In genomic region chr15:74157320-74157719, GRCm38 (mm10) we compare ENCODE assay signal across 14 mouse cellular contexts.
DNase-seq lines count a peak whose midpoint lies in the region; ATAC-seq lines count a peak whose summit lies in the region.
"Had no signal": no experiment of that assay in that cellular context is flagged by ENCODE, and none has a peak within 500 bp of the region (broad histone marks: within the 10 kb centered on the region; RNA-seq: fewer than 3 reads in every experiment).

No protein-coding gene starts in this region.

- DNase-seq in right cerebral cortex, postnatal 10 days (ENCODE audit: low spot score in 2 of 2), result peak; percentile 56 to 61
- no peak for DNase-seq in right cerebral cortex, postnatal 4 days
- DNase-seq in adrenal gland, postnatal 25 days, result no peak
- no peak for DNase-seq in heart, postnatal 36 days
- DNase-seq: cerebellum, adult 11 months; gastrocnemius, postnatal 36 days; heart, postnatal 10 days; kidney, adult 2 months; lung, adult 18-20 months; thymus, postnatal 36 days had no signal

- 0 out of 2 replicates have a peak, but pooled peaks cover 3% of the 10 kb centered on the region for H3K9me3 ChIP-seq in hindbrain, embryonic 12.5 days (replicated peaks)
- H3K9me3 ChIP-seq in midbrain, embryonic 12.5 days, result no peaks in the 10 kb centered on the region
- H3K9me3 ChIP-seq in heart, embryonic 11.5 days (replicated peaks; ENCODE audit: control insufficient read depth, low read length), result no peaks in the 10 kb centered on the region
- H3K9me3 ChIP-seq: embryonic facial prominence, embryonic 10.5 days had no signal

- WGBS in hindbrain, embryonic 12.5 days, result 33% methylated on average over 8 of the region's 8 CpGs
- 48% methylated on average over 8 of the region's 8 CpGs for WGBS in midbrain, embryonic 12.5 days
- WGBS in heart, embryonic 11.5 days (ENCODE audit: insufficient replicate concordance), result 69% methylated on average over 8 of the region's 8 CpGs

- intact Hi-C loops in heart, postnatal 36 days (cut with DNase I), result no loop called here

- no peaks in the 10 kb centered on the region for H3K27me3 ChIP-seq in hindbrain, embryonic 12.5 days
- no peaks in the 10 kb centered on the region; the same call in 1 of the 2 replicates for H3K27me3 ChIP-seq in midbrain, embryonic 12.5 days
- no peaks in the 10 kb centered on the region for H3K27me3 ChIP-seq in heart, embryonic 11.5 days (ENCODE audit: control insufficient read depth, insufficient read depth, low read length)

- no peaks in the 10 kb centered on the region for H3K36me3 ChIP-seq in hindbrain, embryonic 12.5 days
- no peaks in the 10 kb centered on the region for H3K36me3 ChIP-seq in midbrain, embryonic 12.5 days
- H3K36me3 ChIP-seq in heart, embryonic 11.5 days (ENCODE audit: control insufficient read depth, insufficient read depth, low read length), result no peaks in the 10 kb centered on the region
- H3K36me3 ChIP-seq: embryonic facial prominence, embryonic 10.5 days had no signal

- peak overlapping the region; percentile 82 for H3K27ac ChIP-seq in hindbrain, embryonic 12.5 days
- H3K27ac ChIP-seq in midbrain, embryonic 12.5 days (replicated peaks), result peak overlapping the region; percentile 81
- no peak overlapping the region for H3K27ac ChIP-seq in heart, embryonic 11.5 days (ENCODE audit: low read depth, low read length)
- H3K27ac ChIP-seq: embryonic facial prominence, embryonic 10.5 days had no signal

- H3K4me3 ChIP-seq in hindbrain, embryonic 12.5 days, result no peak overlapping the region
- H3K4me3 ChIP-seq in midbrain, embryonic 12.5 days, result no peak overlapping the region
- H3K4me3 ChIP-seq in heart, embryonic 11.5 days (ENCODE audit: low read depth, low read length), result no peak overlapping the region
- H3K4me3 ChIP-seq: embryonic facial prominence, embryonic 10.5 days had no signal

- peaks cover 35% of the 10 kb centered on the region for H3K4me1 ChIP-seq in hindbrain, embryonic 12.5 days
- H3K4me1 ChIP-seq in midbrain, embryonic 12.5 days, result peaks cover 41% of the 10 kb centered on the region
- no peaks in the 10 kb centered on the region for H3K4me1 ChIP-seq in heart, embryonic 11.5 days (ENCODE audit: control insufficient read depth, insufficient read depth, low read length)

- H3K9ac ChIP-seq in hindbrain, embryonic 12.5 days, result no peak overlapping the region
- no peak overlapping the region for H3K9ac ChIP-seq in midbrain, embryonic 12.5 days (replicated peaks)
- no peak overlapping the region for H3K9ac ChIP-seq in heart, embryonic 11.5 days (ENCODE audit: low read depth, low read length)

- H3K4me2 ChIP-seq in hindbrain, embryonic 12.5 days (replicated peaks), result no peak overlapping the region
- no peak overlapping the region for H3K4me2 ChIP-seq in midbrain, embryonic 12.5 days (replicated peaks)
- H3K4me2 ChIP-seq in heart, embryonic 11.5 days, result no peak overlapping the region

- peak; percentile 55 for ATAC-seq in hindbrain, embryonic 12.5 days (ENCODE audit: low FRiP score)
- peak; percentile 42 for ATAC-seq in midbrain, embryonic 12.5 days (ENCODE audit: low FRiP score, low read depth)
- no peak for ATAC-seq in heart, embryonic 11.5 days (replicated peaks; ENCODE audit: insufficient number of reproducible peaks, low FRiP score, low TSS enrichment)

Comparison
In these comparisons a context has a peak if more than half of its experiments do, and no peak if none do; other contexts are left out.
1. DNase-seq: peak in right cerebral cortex, postnatal 10 days (2 of 2); none in right cerebral cortex, postnatal 4 days (single experiment), adrenal gland, postnatal 25 days (single experiment) and heart, postnatal 36 days (0 of 2).